Mouse (Mus musculus) adrenal gland (tissue): Measurements from ENCODE around the gene Chst5.
"Not testable (repeated sequence)": the region's sequence is repeated elsewhere in the genome, so short reads cannot be mapped to it uniquely, and the experiment has no call there.

Source experiments
- intact Hi-C: fragments of 180-260 bp; cut with DNase I; formaldehyde crosslinking; loops from one replicate; pipeline ENCODE4 v1.15.1; 2025
- long read RNA-seq, 2 experiments: library from polyadenylated mRNA; unstranded; transcript quantifications; one replicate each; pipeline ENCODE4 v2.0.0; 2020; ENCODE audit warnings: borderline replicate concordance in 1 of 2; ENCODE audit not compliant: insufficient replicate concordance in 1 of 2

The Chst5 gene
- long read RNA-seq, experiment 1, result 0 reads
- long read RNA-seq, experiment 2, result 0 reads

- intact Hi-C loops, result no loop called here
Observed at GRCm38 (mm10) chr8:111909621-111910450, at the start of gene Chst5. Gene Chst5 (minus strand): TSS chr8:111910447.

GRCm38 (mm10) chr8:111957231-111957630 lies 47.0 kb upstream of the Chst5 start:
- intact Hi-C loops, result no loop called here

GRCm38 (mm10) chr8:111955879-111956278 lies 45.6 kb upstream of the Chst5 start:
- intact Hi-C loops, result no loop called here

DNA sequence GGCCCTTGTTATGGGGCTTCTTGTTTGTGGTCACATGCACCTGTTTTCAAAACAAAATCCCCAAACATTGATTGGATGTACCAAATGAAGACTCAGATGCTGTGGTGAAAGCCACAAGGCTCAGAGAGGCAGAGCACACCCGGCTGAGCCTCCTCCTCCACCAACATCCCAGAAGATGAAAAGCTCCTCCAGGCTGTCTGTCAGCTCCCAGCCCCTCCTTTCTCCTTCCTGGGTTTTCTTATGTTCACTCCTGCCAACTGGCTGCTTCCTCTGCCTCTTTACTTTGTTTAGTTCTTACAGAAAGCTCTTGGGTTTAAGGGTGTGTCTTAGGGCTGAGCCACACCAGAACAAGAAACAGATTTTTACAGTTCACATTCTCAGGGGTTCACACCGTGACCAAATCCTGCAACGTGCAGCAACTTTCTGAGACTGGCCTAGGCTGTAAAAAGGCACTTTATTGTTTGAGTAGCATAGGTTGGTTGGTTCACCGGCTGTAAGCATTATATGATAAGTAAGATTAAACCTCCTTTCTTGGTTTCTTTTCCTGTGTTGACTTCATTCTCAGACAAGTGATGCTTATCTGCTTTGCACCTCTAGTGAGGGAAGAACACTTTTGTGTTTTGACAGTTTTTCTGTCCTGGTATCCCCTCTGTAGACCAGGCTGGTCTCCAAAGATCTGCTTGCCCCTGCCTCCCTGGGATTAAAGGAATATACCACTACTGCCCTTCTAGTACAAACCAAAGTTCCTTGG lies 44.8 kb upstream of the Chst5 start:
- intact Hi-C loops, result no loop called here

DNA sequence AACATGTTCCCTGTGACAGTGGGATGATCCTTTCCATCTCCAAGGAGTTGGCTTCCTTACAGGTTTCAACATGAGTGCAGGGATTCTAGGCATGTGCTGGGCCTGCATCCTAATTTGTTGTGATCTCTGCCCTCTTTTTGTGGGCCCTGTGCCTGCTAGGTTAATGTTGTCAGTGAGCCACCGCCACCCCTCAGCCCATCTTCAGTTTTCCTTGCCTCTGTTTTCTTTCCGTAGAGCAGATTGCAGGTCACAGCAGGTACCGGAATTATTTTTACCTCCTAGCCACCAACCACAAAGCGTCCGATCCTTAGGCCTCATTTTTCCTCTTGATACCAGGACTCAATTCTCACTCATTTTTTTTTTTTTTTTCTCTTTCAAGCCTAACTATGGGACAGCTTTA lies 41.7 kb upstream of the Chst5 start:
- intact Hi-C loops, result no loop called here

DNA sequence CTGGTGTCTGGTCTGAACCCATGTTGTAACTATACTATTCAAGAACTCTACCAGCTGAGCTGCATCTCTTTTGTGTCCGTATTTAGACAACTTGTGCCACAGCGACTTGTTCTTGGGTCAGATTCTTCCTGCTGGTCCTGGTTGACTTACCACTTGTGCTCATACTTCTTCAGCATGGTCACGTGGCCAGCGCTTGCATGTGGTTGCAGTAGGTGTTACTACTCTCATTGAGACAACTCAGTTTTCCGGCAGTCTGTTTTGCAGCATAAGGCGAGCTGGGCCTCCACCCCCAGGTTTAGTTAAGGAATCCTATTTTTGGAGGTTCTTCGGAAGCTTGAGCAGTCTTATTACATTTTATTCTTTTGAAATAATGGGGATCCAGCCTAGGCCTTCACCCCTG lies 41.1 kb upstream of the Chst5 start:
- intact Hi-C loops, result no loop called here

DNA sequence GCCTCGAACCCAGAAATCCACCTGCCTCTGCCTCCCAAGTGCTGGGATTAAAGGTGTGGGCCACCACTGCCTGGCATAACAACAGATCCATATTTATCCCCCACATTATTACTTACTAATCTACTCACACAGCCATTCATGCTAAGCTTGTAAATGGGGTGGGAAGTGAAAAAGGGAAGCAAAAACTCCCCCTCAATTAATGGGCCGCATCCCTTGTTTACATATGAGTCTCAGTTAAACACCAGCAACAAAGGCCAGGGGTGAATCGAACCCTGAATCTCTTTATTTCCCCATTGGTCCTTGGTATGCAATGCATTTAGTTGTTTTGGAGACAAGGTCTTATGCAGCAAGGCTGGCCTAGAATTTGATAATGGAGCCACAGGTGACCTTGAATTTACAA lies 40.6 kb upstream of the Chst5 start:
- intact Hi-C loops, result no loop called here

DNA sequence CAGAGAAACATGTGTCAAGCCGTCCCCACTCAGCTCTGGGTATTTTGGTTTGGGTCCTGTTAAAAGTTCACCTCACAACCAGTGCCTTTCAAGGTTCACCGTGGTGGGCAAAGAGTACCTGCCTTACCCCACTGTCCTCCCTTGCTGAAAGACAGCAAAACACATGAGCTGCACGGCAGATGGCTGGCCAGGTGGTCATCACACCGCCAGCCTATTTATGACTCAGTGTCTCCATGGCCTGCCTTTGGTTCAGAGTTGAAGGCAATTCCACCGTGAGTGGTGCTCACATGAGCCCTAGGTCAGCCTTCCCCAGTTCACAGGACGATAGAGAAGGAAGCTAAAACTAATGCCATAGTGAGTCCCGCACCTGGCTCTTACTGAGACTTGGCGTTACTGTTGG lies 37.7 kb upstream of the Chst5 start:
- intact Hi-C loops, result no loop called here

- intact Hi-C loops, result no loop called here
Observed at GRCm38 (mm10) chr8:111947144-111947543, 36.9 kb upstream of the Chst5 start.

DNA sequence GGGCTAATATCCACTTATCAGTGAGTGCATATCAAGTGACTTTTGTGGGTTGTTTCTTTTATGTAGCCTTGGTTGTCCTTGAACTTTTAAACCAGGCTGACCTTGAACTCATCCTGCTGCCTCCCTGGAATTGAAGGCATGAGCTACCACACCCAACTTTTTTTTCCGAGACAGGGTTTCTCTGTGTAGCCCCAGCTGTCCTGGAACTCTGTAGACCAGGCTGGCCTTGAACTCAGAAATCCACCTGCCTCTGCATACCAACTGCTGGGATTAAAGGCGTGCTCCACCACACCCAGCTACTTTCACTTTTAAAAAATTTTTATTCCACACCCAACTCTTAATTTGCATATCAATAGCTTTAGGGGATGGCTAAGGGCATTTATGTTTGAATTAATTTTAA lies 33.3 kb upstream of the Chst5 start:
- intact Hi-C loops, result loop anchor here (5.0 kb wide), 1 partner anchor 49 kb away; the partner anchor contains the start of gene Adat1

- intact Hi-C loops, result loop anchor here (5.0 kb wide), 1 partner anchor 51 kb away; the partner anchor contains the start of gene Adat1
Observed at GRCm38 (mm10) chr8:111941101-111941454, 30.8 kb upstream of the Chst5 start.

GRCm38 (mm10) chr8:111940171-111941100 lies 30.2 kb upstream of the Chst5 start, which contains the start of gene Gabarapl2:
Gene Gabarapl2 (plus strand): TSS chr8:111940703.
- intact Hi-C loops, result loop anchor here (5.0 kb wide), 1 partner anchor 52 kb away; the partner anchor contains the start of gene Adat1

- intact Hi-C loops, result loop anchor here (5.0 kb wide), 1 partner anchor 53 kb away; the partner anchor contains the start of gene Adat1
Observed at GRCm38 (mm10) chr8:111939516-111940142, 29.4 kb upstream of the Chst5 start.

- intact Hi-C loops, result not testable (repeated sequence)
Observed at GRCm38 (mm10) chr8:111938076-111938985, 28.1 kb upstream of the Chst5 start.

- intact Hi-C loops, result no loop called here
Observed at GRCm38 (mm10) chr8:111937184-111937583, 26.9 kb upstream of the Chst5 start.

GRCm38 (mm10) chr8:111934201-111934600 lies 24.0 kb upstream of the Chst5 start:
- intact Hi-C loops, result no loop called here

DNA sequence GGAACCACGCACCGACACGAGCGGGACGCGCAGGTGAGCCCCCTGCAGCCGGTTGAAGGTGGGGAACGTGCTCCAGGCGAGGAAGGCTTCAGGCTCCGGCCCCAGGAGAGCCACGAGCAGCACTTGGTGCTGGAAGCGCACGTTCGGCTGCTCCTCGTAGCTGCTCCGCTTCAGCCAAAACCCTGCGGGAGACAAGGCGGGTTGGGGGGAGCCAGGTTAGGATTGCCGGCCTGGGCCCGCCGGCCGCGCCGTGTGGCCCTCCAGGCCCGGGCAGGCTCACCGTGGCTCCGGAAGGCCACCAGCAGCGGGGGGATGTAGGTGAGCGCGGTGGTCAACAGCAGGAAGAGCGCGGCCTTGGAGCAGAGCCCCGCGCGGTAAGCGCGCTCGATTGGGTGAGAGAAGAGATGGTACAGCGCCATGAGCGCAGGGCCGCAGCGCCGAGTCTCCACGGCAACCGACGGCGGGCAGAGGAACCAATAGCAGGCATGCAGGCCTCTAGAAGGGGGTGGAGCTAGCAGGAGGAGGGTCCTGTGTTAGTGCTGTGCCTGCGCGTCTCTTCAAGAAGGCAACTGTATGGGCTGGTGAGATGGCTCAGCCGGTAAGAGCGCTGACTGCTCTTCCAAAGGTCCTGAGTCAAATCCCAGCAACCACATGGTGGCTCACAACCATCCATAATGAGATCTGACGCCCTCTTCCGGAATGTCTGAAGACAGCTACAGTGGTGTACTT lies 23.3 kb upstream of the Chst5 start, which contains the start of gene Tmem231:
Gene Tmem231, minus strand, starts transcription at position 534 of the 729 bp plus-strand sequence.
- intact Hi-C loops, result no loop called here

- intact Hi-C loops, result no loop called here
Observed at GRCm38 (mm10) chr8:111932580-111933336, 22.5 kb upstream of the Chst5 start.
